Mouse (Mus musculus): ENCODE measurements at regions not wholly inside any gene's neighbourhood (a gene's known extent, or its start where the extent isn't known, plus 50 kb on each side); places are given as distances from the start of the nearest gene placed in this dataset.

- no peak overlapping the region for H3K27ac ChIP-seq
- no peaks in the 10 kb centered on the region for H3K36me3 ChIP-seq
- no peaks in the 10 kb centered on the region for H3K9me3 ChIP-seq
- no peak for DNase-seq (ENCODE audit: low spot score)
- no peak overlapping the region for H3K4me3 ChIP-seq
- H3K4me1 ChIP-seq (replicated peaks) = no peaks in the 10 kb centered on the region
- 81% methylated on average over 8 of the region's 8 CpGs for WGBS
- H3K27me3 ChIP-seq (ENCODE audit: insufficient read depth, poor library complexity, severe bottlenecking) = no peaks in the 10 kb centered on the region
These were observed 53.2 kb downstream of the Gm815 start for GRCm38 (mm10) chr19:26938911-26939310.

- Histone ChIP-seq H3K36me3 (no peaks in the 10 kb centered on the region), H3K9me3 (no peaks in the 10 kb centered on the region), H3K27me3 (ENCODE audit: insufficient read depth, poor library complexity, severe bottlenecking) (no peaks in the 10 kb centered on the region), H3K4me3 (no peak overlapping the region), H3K4me1 (replicated peaks) (no peaks in the 10 kb centered on the region), H3K27ac (no peak overlapping the region)
- no peak for DNase-seq (ENCODE audit: low spot score)
- WGBS = 90% methylated on average over 2 of the region's 2 CpGs
These were observed 58.3 kb downstream of the Gm815 start for GRCm38 (mm10) chr19:26944006-26944405.

DNA sequence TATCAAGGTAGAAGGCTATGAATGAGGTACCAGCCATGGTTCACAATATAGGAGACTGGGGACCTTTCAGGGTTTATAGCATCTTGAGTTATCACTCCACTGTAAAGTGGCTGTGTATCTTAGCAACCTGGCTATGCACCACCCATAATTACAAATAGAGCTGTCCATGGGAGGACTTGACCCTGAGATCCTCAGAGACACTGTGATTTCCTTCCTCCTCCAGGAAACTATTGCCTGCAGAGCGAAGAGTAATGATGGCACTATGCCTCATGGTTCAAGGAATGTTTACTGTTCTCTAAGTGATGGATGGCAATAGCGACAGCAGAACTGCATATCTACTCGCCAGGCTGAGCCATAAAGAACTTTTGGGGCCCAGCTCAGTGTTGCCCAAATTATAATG is 60.9 kb downstream of the Gm815 start:
- no peaks in the 10 kb centered on the region for H3K4me1 ChIP-seq (replicated peaks)
- no peak overlapping the region for H3K27ac ChIP-seq
- H3K27me3 ChIP-seq (ENCODE audit: insufficient read depth, poor library complexity, severe bottlenecking) = no peaks in the 10 kb centered on the region
- WGBS = 90% methylated on average over 3 of the region's 3 CpGs
- H3K36me3 ChIP-seq = no peaks in the 10 kb centered on the region
- no peaks in the 10 kb centered on the region for H3K9me3 ChIP-seq
- DNase-seq (ENCODE audit: low spot score) = no peak
- no peak overlapping the region for H3K4me3 ChIP-seq

GRCm38 (mm10) chr19:26948479-26948878 is 62.8 kb downstream of the Gm815 start:
- Histone ChIP-seq H3K4me1 (replicated peaks) (no peaks in the 10 kb centered on the region), H3K4me3 (no peak overlapping the region), H3K27ac (no peak overlapping the region), H3K9me3 (no peaks in the 10 kb centered on the region), H3K36me3 (no peaks in the 10 kb centered on the region), H3K27me3 (ENCODE audit: insufficient read depth, poor library complexity, severe bottlenecking) (no peaks in the 10 kb centered on the region)
- no peak for DNase-seq (ENCODE audit: low spot score)
- WGBS = 93% methylated on average over 2 of the region's 2 CpGs

DNA sequence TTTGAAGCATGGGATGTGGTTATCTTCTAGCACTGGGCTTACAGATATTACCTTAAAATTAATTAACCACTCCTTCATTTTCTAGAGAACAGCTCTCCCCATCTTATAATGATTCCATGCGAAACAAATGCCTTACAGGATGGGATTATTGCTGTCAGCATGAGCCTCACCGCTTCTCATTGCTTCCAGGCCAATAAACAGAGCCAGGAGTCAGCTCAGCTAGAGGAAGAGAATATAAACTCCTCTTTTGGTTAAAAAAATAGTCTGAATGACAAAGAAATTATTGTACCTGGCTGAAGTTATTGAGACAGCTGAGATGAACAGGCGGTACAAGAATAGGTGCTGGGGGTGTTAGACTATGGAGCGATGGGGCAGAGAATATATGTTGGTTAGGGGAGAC is 63.5 kb downstream of the Gm815 start:
- DNase-seq (ENCODE audit: low spot score) = no peak
- no peaks in the 10 kb centered on the region for H3K36me3 ChIP-seq
- 93% methylated on average over 4 of the region's 4 CpGs for WGBS
- H3K9me3 ChIP-seq = no peaks in the 10 kb centered on the region
- no peaks in the 10 kb centered on the region for H3K4me1 ChIP-seq (replicated peaks)
- H3K27me3 ChIP-seq (ENCODE audit: insufficient read depth, poor library complexity, severe bottlenecking) = no peaks in the 10 kb centered on the region
- H3K27ac ChIP-seq = no peak overlapping the region
- no peak overlapping the region for H3K4me3 ChIP-seq

DNA sequence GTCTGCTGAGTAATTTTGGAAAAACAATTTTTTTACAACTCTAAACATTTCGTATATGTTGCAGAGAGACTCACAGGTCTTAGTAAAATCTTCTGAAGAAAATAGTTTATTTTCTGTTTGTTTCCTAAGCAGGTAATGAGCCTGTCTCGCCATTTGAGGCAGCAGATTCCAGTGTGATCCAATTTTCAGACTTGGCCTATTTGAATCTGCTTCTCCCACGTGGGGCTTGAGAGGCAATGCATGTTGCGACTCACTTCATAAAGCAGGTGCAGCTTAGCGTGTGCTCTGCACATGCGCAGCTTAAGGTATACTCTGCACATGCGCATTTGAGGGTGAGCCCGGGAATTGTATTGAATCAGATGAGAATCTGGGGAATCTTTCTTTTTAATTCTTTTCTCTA is 67.7 kb downstream of the Gm815 start:
- WGBS = 87% methylated on average over 8 of the region's 8 CpGs
- Histone ChIP-seq H3K4me1 (replicated peaks) (0 out of 2 replicates have a peak, but pooled peaks cover 6% of the 10 kb centered on the region), H3K4me3 (no peak overlapping the region), H3K27me3 (ENCODE audit: insufficient read depth, poor library complexity, severe bottlenecking) (no peaks in the 10 kb centered on the region), H3K27ac (no peak overlapping the region), H3K36me3 (no peaks in the 10 kb centered on the region), H3K9me3 (no peaks in the 10 kb centered on the region)
- DNase-seq (ENCODE audit: low spot score) = no peak

DNA sequence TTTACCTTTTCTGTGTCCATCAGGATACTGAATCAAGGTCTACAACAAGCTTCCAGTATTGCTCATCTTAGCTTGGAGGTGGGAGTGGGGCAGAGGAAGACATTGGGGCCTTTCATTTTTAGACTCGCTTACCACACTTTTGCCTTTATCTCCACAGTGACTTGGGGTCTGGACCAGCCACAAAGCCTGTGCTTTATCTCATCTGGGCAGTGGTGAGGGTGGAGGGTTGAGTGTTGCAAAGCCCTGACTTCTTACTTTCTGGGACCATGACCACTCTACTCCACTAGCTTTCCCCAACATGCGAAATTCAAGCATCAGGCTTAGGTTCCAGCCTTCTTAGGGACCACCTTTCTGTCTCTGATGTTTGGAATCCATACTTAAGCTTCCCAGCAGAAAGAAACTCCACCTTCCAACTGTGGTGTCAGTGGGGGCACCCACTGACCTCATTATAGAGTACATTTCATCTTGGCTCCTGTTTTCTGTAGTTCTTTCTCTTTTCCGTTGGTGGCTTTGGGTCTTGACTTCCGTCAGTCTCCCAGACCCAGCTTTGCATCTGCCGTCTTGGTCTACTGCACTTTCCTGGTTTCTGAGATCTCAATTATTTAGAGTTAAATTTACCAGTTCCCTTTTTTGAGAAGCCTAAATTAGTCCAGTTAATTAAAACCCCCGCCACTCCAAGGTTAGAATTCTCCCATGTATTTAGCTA is 80.5 kb downstream of the Gm815 start:
- H3K4me3 ChIP-seq = no peak overlapping the region
- H3K36me3 ChIP-seq = no peaks in the 10 kb centered on the region
- no peak overlapping the region for H3K27ac ChIP-seq
- no peaks in the 10 kb centered on the region for H3K27me3 ChIP-seq (ENCODE audit: insufficient read depth, poor library complexity, severe bottlenecking)
- no peaks in the 10 kb centered on the region for H3K4me1 ChIP-seq (replicated peaks)
- H3K9me3 ChIP-seq = no peaks in the 10 kb centered on the region
- 93% methylated on average over 6 of the region's 6 CpGs for WGBS
- DNase-seq (ENCODE audit: low spot score) = no peak

DNA sequence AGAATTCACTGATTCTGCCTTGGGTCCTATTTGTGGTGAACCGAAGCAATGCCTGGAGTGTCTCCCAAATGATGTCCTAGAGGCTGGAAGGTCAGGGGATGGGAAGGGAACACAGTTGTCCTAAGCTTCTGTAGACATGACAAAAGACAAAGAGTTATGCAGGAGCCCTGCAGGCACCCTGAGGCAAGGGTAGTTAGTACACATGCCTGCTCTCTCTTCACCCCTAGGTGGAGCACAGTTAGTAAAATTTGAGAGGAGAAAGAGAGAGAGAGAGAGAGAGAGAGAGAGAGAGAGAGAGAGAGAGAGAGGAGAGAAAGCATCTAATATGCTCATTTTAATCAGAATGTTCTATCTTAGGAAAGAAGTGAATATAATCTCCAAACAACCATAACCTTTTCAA is 87.4 kb downstream of the Gm815 start:
- H3K36me3 ChIP-seq = no peaks in the 10 kb centered on the region
- no peak overlapping the region for H3K4me3 ChIP-seq
- H3K4me1 ChIP-seq (replicated peaks) = peaks cover 22% of the 10 kb centered on the region
- no peaks in the 10 kb centered on the region for H3K9me3 ChIP-seq
- DNase-seq (ENCODE audit: low spot score) = no peak
- WGBS = 63% methylated on average over 1 of the region's 1 CpGs
- 0 out of 2 replicates have a peak overlapping the region, but pooled peaks have one; percentile 50 for H3K27ac ChIP-seq
- H3K27me3 ChIP-seq (ENCODE audit: insufficient read depth, poor library complexity, severe bottlenecking) = no peaks in the 10 kb centered on the region

DNA sequence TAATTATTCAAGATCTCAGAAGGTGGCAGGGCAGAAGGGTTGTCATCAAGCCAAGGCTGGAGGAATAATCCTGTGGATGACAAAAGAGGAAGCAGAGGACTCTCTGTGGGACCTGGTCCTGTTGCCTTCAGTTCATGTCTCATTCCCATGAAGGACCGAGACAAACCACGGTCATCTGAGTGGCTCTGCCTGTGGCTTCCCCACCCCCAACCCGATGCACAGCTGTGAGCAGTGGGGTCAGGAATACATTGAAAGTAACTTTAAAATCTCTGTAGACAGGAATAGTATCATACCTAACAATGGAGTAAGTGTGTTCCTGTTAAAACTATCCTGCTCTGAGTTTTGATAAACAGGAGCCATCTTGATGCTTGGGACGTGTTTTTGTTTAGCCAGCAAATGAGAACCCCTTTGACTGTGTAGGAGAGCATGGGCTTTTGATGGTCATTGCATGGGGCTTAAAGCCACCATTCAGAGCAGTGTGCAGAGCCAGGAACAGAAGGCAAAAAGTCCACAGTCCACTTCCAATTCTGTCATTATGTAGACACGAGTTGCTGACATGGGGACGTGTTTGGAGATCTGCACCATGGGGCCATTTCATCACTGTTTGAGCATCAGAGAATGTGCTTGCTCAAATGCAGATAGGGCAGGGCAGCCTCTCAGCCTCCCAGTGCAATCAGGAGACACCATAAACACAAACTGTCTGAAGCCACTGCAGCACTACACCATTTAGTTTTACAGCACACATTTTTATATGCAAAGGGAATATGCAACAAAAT is 88.3 kb downstream of the Gm815 start:
- WGBS = 79% methylated on average over 6 of the region's 6 CpGs
- Histone ChIP-seq H3K27me3 (ENCODE audit: insufficient read depth, poor library complexity, severe bottlenecking) (no peaks in the 10 kb centered on the region), H3K36me3 (no peaks in the 10 kb centered on the region), H3K4me3 (no peak overlapping the region), H3K27ac (no peak overlapping the region), H3K9me3 (no peaks in the 10 kb centered on the region), H3K4me1 (replicated peaks) (peaks cover 29% of the 10 kb centered on the region)
- DNase-seq (ENCODE audit: low spot score) = no peak

GRCm38 (mm10) chr19:26974576-26975204 is 89.0 kb downstream of the Gm815 start:
- H3K27me3 ChIP-seq (ENCODE audit: insufficient read depth, poor library complexity, severe bottlenecking) = no peaks in the 10 kb centered on the region
- DNase-seq (ENCODE audit: low spot score) = no peak
- no peak overlapping the region for H3K27ac ChIP-seq
- no peaks in the 10 kb centered on the region for H3K36me3 ChIP-seq
- no peak overlapping the region for H3K4me3 ChIP-seq
- 94% methylated on average over 3 of the region's 3 CpGs for WGBS
- no peaks in the 10 kb centered on the region for H3K9me3 ChIP-seq
- H3K4me1 ChIP-seq (replicated peaks) = peaks cover 29% of the 10 kb centered on the region

GRCm38 (mm10) chr19:26976604-26977322 is 91.1 kb downstream of the Gm815 start:
- no peak for DNase-seq (ENCODE audit: low spot score)
- Histone ChIP-seq H3K9me3 (no peaks in the 10 kb centered on the region), H3K4me1 (replicated peaks) (peaks cover 29% of the 10 kb centered on the region), H3K4me3 (no peak overlapping the region), H3K27me3 (ENCODE audit: insufficient read depth, poor library complexity, severe bottlenecking) (no peaks in the 10 kb centered on the region; the same call in 1 of the 2 replicates), H3K36me3 (no peaks in the 10 kb centered on the region), H3K27ac (peak overlapping the region; percentile 81)
- WGBS = 72% methylated on average over 7 of the region's 7 CpGs

DNA sequence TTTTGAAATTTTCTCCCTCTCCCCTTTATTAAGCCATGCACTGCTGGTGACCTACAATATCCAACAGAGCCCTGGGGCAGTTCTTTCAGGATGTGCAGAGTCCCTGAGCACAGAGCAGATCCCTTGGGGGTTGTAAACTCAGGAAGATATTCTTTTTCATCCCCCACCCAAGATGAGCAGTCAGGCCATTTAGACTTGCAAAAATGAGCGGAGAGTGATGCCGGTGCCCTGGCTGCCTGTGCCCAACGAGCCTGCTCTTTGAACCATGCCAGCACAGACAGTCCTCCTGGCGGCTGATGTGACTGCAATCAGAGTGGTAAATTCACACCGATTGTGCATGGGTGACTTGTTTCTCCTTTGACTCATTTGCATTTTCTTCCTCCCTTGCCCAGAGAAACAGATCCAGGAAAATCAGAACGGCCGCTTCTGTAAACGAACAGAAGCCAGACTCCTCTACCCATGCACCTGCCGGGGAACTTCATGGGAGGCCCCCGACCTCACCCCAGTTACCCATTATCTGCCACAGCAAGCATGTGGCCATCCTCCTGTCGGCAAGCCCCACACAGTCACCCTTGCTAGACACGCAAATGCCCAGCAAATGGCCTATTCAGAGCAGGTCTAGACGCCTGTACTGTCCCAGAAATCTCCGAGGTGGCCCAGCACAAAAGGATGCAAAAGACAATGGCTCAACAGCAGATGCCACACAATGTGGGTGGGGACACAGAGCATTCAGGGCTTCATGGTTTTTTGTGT is 92.4 kb downstream of the Gm815 start:
- Histone ChIP-seq H3K4me3 (peak overlapping the region; percentile 16), H3K9me3 (no peaks in the 10 kb centered on the region), H3K4me1 (replicated peaks) (peaks cover 27% of the 10 kb centered on the region), H3K36me3 (no peaks in the 10 kb centered on the region), H3K27me3 (ENCODE audit: insufficient read depth, poor library complexity, severe bottlenecking) (no peaks in the 10 kb centered on the region; the same call in 1 of the 2 replicates), H3K27ac (peak overlapping the region; percentile 81)
- 26% methylated on average over 14 of the region's 14 CpGs for WGBS
- DNase-seq (ENCODE audit: low spot score) = peak; percentile 67
